Mouse (Mus musculus) CD4-positive, CD25-positive, alpha-beta regulatory T cell, adult 2 months (primary cell): ENCODE data around the gene Sds.

Source experiments
- DNase-seq: peaks from one replicate; pipeline ENCODE4 v3.0.0-alpha.2; 2012; ENCODE audit warnings: low read depth, low spot score

Sds gene

DNA sequence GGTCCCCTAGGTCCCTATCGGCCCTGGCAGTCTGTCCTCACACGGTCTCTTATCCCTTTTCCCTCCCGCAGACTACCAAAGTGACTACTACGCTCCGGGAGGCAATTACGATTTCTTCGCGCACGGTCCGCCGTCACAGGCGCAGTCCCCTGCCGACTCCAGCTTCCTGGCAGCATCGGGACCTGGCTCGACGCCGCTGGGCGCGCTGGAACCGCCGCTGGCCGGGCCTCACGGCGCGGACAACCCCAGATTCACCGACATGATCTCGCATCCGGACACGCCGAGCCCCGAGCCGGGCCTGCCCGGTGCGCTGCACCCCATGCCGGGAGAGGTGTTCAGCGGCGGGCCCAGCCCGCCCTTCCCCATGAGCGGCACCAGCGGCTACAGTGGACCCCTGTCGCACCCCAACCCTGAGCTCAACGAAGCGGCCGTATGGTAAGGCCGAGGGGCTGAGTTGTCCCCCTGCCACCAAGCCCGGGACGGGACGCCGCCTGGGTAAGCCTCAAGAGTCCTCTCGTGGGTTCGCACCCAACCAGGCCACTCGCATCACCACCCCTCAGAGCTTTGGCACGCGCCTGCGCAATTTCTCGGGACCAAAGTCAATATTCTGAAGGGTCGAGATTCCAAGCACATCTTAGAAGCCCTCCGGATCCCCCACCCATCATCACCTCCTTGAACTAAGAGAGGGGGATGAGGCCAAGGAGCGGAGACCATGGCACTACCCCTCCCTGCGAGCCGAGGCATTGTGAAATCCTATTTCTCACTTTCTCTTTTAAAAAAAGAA lies 36.2 kb upstream of the Sds start:
- no peak for DNase-seq

DNA sequence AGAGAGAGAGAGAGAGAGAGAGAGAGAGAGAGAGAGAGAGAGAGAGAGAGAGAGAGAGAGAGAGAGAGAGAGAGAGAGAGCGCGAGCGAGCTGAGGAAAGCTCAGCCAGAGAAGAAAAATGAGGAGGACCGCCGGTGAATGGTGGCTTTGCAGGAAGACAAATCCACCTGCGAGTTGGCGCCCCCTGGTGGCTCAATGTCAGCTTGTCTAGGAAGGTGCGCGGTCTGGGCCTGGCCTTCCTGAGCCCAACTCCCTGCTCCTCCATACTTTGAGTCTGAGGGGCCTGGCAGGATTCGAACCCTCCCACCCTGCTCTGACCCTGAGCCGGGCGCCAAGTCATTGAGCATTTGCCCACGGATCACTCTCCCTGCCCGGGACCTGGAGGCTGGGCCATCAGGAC lies 35.6 kb upstream of the Sds start:
- DNase-seq: peak; percentile 88

DNA sequence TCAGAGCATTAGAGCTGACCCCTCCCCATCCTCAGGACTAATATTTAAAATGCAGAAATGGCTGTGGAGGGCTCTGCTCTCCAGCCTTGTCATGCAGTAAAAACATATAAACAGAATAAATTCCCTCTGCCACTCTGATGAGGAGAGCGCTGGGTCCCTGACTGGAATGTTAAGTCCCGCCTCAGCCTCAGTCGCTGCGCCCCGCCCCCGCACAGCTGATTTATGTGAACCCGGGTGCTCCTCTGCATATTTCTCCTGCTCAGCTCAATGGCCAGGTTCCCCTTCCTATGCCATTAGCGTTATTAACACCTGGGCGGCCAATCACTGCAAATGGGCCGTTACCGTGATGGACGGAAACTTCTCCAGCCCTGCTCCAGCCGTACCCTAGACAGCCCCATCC lies 29.0 kb upstream of the Sds start:
- no peak for DNase-seq

DNA sequence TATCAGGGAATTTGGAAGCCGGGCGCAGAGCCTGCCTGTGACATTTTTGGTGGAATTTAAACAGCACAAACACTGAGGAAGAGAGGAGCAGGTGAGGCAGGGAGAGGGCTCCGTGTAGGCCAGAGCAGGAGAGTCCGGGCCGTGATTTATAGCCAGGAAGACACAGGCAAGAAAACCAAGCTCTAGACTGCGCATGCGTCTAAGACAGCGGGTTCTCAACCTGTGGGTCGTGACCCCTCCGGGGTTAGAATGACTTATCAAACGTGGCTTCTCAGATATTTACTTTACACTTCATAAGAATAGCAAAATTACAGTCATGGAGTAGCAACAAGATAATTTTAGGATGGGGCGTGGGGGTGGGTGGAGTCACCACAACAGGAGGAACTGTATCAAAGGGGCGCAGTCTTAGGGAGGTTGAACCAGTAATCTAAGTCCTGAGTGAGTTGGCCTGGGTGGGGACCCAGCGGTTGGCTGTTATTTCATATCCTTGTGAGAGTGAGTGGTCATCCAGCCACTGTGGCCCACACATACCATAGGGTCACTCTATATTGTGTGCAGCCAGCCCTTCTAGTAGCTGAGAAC lies 21.5 kb upstream of the Sds start:
- no peak for DNase-seq

DNA sequence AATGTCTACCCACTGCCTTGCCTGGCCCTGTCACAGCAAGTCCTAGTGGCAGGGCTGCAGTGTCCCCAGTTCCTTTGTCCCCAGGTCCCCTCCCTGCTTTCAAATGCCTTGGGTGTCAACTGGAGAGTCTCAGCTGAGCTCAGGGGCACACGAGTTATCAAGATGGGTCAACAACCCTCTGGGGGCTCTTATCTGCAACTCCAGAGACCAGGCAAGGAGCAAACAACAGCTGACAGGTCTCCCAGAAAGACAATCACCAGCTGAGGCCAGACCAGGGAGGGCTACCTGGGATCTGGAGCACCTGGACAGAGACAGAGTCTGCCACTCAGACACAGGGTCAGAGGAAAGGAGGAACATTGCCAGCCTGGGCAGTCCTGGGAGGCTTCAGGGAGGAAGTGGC lies 20.1 kb upstream of the Sds start:
- DNase-seq: no peak

DNA sequence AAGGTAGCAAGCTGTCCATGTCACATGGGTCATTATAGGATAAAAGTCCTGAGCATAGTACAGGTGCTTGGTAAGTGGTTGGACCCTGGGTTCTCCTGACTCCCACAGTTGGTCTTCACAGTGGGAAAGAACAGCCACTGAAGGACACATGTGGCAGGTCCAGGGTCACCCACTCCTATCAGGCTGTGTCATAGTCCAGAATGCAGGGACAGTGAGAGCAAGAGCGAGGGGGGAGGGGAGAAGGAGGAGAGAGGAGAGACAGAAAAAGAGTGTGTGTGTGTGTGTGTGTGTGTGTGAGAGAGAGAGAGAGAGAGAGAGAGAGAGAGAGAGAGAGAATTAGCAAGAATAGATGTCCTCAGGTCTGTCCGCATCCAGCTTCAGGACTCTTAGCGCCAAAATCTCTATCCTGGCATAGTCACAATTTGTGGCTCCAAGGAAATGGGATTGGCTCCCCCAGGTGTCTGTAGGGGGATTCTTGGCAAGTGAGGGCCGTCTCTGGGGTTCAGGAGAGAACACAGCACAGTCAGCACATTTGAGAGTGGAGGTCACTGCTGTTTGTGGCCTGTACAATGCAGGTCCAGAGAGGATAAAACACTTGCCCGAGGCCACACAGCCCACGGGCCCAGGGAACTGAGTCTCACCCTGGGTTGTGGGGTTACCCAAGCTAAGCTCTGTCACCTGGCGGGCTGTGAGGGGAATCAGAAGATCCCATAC lies 19.3 kb upstream of the Sds start:
- no peak for DNase-seq

DNA sequence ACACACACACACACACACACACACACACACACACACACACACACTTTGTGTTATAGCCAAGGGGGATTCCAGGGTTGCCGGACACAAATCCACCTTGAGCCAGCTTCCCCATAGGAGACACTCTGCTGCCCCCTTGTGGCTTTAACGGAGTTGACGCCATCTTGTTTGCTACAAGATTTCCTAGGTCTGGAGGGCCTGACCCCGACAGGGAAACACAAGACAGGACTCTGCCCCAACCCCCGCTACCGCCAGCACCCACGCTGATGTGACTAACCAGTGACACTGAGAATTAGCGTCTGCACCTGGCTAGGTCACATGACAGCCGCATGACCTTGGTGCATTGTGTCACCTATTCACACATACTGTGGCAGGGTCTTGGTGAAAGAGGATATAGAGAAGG lies 18.7 kb upstream of the Sds start:
- peak; percentile 66 for DNase-seq

DNA sequence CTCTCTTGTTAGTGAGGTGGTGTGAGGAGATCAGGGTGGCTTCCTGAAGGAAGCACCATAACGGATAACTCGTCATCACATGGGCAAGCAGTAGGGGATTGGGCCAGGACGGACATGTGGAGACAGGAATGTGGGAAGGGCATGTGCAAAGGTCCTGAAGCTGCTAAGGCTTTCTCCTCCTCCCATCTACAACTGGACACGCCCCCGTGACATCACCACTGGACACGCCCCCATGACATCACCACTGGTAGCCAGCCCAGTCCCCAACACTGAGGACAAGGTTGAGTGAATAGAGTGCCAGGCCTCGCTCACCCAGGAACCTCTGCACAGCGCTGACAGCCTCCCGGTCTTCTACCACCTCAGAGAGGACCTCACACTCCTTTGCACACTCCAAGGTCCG lies 17.2 kb upstream of the Sds start:
- DNase-seq: no peak

DNA sequence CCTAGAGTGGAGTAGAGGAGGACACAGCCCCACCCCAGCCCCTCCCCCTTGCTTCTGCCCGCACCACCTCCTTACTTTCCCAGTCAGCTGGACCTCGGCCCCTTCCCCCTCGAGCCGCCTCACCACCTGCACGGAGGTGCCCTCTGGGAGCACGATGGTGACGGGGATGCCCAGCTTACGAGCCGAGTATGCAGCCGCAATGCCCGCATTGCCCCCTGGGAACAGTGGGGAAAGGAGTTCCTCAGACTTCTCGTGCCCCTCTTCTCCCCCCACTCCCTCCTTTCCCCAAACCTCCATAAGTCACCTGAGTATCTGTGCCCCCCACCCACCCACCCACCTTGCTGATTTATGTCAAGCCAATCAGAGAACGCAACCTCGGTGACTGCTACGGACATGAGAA lies 14.4 kb upstream of the Sds start:
- no peak for DNase-seq

DNA sequence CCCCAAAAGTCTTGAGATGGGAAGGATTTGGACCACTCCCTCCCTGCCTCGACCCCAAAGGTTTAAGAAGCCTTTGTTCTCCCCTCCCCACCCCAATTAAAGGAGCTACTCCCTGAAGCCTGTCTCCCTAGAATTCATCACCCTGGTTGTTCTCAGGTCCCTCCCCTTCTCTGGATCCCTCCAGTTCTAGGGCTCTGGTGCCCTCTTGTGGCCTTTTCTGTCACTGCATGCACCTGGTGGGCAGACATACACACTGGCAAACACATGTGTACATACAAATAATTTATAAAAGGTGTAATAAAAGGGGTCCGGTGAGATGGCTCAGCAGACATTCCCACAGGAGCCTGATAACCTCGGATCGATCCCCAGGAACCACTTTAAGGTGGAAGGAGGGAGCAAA lies 12.0 kb upstream of the Sds start:
- peak; percentile 34 for DNase-seq

DNA sequence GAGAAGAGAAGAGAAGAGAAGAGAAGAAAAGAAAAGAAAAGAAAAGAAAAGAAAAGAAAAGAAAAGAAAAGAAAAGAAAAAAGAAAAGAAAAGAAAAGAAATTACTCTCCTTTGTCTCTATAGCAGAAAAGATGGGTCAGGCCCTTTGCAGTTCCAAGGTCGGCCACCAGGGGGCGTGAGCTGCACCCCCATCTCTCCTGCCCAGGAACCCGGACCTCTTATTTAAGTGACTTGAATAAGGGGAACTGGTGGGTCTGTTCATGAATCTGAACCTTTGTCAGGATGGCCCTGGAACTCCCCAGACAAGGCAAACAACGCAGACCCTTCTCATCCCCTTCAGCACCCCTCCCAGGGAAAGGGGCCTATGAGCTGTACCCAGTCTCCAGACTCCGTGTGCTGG lies 11.3 kb upstream of the Sds start:
- DNase-seq: peak; percentile 71

DNA sequence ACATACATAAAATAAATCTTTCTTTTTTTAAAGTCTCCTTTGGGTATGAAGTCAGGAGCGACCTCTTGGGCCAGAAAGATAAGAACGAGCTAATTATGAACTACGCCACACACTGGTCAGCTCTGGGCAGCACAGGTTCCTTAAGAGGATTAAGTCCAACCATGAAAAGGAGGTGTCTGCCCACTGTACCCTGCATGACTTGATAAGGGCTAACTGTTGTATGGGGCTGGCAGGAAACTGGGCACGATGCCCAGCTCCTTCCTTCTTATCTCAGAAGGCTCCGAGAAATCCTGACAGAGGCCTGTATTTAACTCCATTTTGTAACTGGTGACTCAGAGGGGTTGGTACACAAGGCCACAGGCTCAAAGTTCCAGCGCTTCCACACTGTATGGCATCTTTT lies 10.5 kb upstream of the Sds start:
- DNase-seq: no peak

DNA sequence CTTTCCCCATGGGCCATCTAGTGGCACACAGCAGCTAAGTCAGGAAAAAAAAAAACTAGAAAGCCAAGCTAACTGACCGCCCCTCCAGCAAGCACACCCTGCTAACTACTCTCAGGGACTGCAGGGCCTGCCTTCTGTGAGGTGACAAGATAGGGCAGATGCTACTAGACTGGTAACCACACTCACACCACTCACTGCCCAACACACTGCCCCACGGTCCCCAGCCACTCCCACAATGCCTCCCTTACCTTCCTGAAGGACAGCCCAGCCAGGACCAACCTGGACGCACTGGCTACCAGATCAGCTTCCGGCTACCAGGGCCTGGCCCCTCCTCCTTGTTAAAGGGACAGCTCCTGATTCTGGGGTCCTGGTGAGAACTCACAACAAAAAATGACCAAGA lies 9.3 kb upstream of the Sds start:
- no peak for DNase-seq

DNA sequence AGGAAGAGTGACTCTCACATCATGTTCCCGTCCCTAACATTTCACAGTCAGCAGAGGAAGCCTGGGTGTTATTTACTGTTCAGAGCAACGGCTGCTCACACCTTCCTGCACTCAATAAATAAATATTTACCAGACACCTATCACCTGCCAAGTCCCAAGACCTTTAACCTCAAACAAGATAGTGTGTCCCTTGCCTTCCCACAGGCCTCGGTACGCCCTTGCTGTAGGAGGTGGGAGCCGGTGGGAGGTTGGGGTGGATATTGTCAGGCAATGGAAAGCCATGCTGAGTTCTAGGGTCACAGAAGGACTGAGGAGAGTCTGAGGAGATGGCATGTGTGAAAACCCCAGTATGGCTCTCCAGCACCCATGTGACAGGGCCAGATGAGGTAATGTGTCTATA lies 8.0 kb upstream of the Sds start:
- no peak for DNase-seq

DNA sequence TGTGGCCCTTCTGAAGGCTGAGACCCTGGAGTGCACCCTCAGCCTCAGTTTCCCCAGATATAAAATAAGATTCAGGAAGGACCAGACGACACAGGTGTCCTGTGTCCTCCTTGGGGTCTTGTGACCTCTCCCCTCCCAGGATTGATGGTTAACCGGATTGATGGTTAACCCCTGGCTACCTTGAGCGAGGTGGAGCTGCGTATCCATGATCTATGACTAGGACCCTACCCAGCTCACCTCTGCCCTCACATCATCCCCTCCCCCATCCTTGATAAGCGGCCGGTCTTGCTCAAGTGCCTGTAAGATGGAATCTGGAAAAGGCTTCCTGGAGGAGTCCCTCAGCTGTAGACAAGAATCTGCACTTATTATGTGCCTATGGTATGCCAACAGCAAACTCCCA lies 7.5 kb upstream of the Sds start:
- no peak for DNase-seq

DNA sequence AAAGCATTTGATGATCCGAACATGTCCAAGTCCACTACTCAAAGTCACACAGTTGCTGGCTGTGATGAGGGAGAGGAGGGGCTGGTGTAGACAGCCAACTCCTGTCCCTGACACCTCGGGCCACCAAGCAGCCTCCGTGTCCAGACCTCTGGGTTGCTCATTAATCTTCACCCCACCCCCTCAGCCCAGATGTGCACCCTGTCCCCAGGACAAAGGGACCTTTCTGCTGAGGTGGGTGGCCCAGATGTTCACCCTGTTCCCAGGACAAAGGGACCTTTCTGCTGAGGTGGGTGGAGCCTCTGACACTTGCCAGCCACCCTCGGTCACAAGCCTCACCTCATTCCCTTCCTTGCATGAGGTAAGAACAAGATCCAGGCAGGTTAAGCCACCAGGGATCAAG lies 4.8 kb upstream of the Sds start:
- DNase-seq: no peak

DNA sequence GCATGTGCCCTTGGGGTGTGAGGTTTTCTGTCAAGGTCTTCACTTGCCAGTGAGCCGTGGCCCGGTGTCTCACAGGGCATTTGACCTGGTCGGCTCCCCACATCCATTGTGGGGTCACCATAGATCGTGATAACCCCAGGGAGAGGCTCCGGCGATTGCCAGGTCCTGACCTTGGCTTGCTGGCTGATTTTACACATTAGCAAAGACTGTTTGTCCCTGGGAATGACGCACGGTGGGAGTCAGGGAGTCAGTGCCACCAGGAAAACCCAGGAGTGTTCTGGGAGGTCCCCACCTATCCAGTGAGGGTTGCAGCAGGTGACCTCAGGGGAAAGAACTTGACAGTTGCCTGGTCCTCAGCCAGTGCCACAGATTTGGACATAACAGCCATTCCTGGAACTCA lies 3.6 kb upstream of the Sds start, which contains the start of gene Sdsl:
TSS of gene Sdsl (minus strand) at position 41 of the 400 bp plus-strand sequence.
- no peak for DNase-seq

DNA sequence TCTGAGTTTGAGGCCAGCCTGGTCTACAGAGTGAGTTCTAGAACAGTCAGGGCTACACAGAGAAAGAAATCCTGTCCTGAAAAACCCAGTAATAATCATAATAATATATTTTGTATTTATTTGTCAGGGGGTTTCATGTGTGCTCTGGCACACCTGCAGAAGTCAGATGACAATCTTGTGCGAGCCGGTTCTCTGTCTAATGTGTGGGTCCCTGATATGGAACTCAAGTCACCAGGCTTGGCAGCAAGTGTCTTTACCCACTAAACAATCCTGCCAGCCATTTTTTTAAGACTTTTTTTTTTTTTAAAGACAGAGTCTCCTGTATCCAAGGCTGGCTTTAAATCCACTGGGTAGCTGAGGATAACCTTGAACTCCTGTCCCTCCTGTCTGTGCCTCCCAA lies 3.0 kb upstream of the Sds start:
- no peak for DNase-seq

DNA sequence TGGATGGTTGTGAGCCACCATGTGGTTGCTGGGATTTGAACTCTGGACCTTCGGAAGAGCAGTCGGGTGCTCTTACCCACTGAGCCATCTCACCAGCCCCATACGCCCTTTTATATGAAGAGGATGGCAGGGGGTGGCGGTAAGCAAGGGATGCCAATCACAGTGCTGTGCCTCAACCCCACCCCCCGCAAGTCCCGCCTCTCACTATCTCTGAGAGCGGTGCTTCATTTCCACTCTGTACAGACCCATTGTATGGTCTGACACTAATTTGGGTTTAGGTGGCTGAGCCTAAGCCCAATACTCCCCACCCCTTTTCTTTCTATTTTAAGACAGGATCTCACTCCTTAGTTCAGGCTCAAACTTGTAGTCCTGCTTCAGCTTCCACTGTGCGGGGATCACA lies 465 bp upstream of the Sds start:
- DNase-seq: no peak

DNA sequence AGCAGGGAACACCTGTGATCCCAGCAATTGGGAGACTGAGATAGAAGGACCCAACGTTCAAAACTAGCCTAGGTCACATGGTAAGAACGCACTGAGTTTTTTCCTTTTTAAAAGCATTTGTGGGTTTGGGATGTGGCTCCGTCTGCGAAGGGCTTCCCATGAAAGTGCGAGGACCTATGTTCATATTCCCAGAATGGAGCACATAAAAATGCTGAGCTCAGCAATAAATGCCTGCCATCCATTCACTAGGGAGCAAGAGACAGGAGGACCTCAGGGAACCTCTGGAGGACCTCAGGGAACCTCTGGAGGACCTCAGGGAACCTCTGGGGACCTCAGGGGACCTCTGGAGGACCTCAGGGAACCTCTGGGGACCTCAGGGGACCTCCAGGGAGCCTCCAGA lies 1.7 kb downstream of the Sds start:
- no peak for DNase-seq

DNA sequence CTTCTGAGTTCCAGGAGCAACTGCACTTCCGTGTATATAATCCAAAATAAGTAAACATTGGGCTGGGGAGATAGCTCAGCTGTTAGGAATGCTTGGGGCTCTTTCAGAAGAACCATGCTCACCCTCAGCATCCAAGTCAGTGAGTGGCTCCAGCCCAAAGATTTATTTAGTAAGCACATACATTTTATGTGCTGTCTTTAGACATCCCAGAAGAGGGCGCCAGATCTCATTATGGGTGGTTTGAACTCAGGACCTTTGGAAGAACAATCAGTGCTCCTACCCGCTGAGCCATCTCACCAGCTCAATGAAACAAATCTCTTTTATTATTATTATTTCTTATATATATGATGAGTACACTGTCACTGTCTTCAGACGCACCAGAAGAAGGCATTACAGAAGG lies 3.2 kb downstream of the Sds start:
- peak; percentile 54 for DNase-seq

DNA sequence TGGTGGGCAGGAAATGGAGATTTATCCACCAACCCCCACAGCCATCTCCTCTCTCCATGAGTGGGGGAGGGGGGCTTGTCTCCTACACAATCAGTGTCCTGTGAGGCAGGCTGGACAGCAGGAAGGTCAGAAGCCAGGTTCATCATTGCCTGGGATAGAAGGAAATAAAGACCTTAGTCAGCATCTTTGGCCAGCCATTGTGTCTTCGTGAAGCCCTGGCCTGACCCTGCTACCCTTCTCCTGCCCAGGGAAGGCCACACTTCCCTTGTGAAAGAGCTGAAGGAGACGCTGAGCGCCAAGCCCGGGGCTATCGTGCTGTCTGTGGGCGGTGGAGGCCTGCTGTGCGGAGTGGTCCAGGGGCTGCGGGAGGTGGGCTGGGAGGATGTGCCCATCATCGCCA lies 4.9 kb downstream of the Sds start:
- DNase-seq: no peak

DNA sequence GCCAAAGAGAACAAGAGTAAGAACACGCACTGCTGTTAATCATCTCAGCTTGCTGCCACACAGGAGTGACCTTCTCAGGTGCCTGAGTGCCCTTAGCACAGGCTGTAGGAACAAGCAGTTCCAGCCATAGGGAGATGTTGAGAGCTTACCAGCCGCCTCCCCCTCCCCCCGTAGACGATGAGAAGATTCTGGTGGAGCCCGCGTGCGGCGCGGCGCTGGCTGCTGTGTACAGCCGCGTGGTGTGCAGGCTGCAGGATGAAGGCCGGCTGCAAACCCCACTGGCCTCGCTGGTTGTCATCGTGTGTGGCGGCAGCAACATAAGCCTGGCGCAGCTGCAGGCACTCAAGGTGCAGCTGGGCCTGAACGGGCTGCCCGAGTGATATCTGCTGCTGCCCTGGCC lies 7.1 kb downstream of the Sds start:
- no peak for DNase-seq
